Mouse (Mus musculus) heart, adult 2 months (tissue): ENCODE data around the gene Hoxd3.

Experiments used
- CTCF ChIP-seq: fragments of 200-600 bp; IDR thresholded peaks from 2 replicates; pipeline ENCODE4 v1.8.1; 2022; ENCODE audit warnings: antibody characterized with exemption, mild to moderate bottlenecking, moderate library complexity
- EP300 ChIP-seq: fragments of 200-500 bp; IDR thresholded peaks from 2 replicates; pipeline ENCODE4 v1.6.1; 2011; ENCODE audit warnings: low read depth, low read length, control low read depth; ENCODE audit not compliant: insufficient read depth
- POLR2A ChIP-seq: fragments of 200-500 bp; IDR thresholded peaks from 2 replicates; pipeline ENCODE4 v1.6.1; 2011; ENCODE audit warnings: mild to moderate bottlenecking, low read depth, low read length, control low read depth; ENCODE audit not compliant: insufficient read depth

GRCm38 (mm10) chr2:74699053-74699430 lies 12.7 kb upstream of the Hoxd3 start:
- TF ChIP-seq POLR2A (no peak), CTCF (no peak), EP300 (no peak)
